ENCODE assay signal across 8 mouse cellular contexts in genomic region chr10:63338914-63339643, GRCm38 (mm10). TPM values are rescaled to one million over a fixed set of nuclear protein-coding genes. Genes with fewer than 3 reads are reported as not detected.
DNase-seq lines count a peak whose midpoint lies in the region; ATAC-seq and TF ChIP-seq lines count a peak whose summit lies in the region.

No protein-coding gene starts in this region.

- no peak for TF ChIP-seq CTCF in cortical plate, adult 2 months (IDR thresholded peaks at IDR 0.05; ENCODE audit: extremely low read depth, insufficient read depth, low read length)

- peak; percentile 53 for DNase-seq in adipocyte (ENCODE audit: low spot score)
- peak; percentile 80 to 90 for DNase-seq in gastrocnemius, adult 8-10 months (ENCODE audit: low spot score in 2 of 2)
- peak; percentile 85 for DNase-seq in induced T-regulatory cell, adult 2 months (ENCODE audit: low read depth)
- DNase-seq in left cerebral cortex, adult 8-10 months (ENCODE audit: low spot score in 2 of 2), result peak; percentile 64 to 76
- peak; percentile 84 for DNase-seq in right cerebral cortex, adult 18-20 months
- peak; percentile 92 for DNase-seq in urinary bladder, adult 2 months (ENCODE audit: low spot score)

- peak overlapping the region; percentile 68 for H3K4me3 ChIP-seq in cortical plate, adult 2 months (ENCODE audit: insufficient read depth, low read length)

- H3K4me1 ChIP-seq in cortical plate, adult 2 months (ENCODE audit: control insufficient read depth, insufficient read depth, low read length), result peaks cover 5% of the 10 kb centered on the region; the same call in 1 of the 2 replicates

- ATAC-seq in megakaryocyte, adult 5-6 weeks (ENCODE audit: poor library complexity, severe bottlenecking), result peak; percentile 88

- H3K27ac ChIP-seq in cortical plate, adult 2 months (ENCODE audit: insufficient read depth, low read length), result peak overlapping the region; percentile 97

- TF ChIP-seq POLR2A in cortical plate, adult 2 months (IDR thresholded peaks at IDR 0.05; ENCODE audit: extremely low read depth, insufficient read depth, low read length), result peak; percentile 83; the same call in 1 of the 2 replicates

RNA-seq across cellular contexts. Expression of gene Sirt1, which starts 42.4 kb away (rescaled TPM):
- polyA plus RNA-seq in cortical plate, adult 2 months (2012; rRNA removed), result 10.5 and 10.8 TPM in 2 replicates
- total RNA-seq in gastrocnemius, adult 8-10 months (2022), result 1 to 10 TPM; 6.8 to 8.9 (median 7.0) TPM
- total RNA-seq in left cerebral cortex, adult 8-10 months (2022), result 10 to 100 TPM; 14.2 to 16.5 (median 14.7) TPM
- total RNA-seq in megakaryocyte, adult 5-6 weeks (2015), result 34.2 and 40.8 TPM in 2 replicates
- 39.1 and 49.8 TPM in 2 replicates for total RNA-seq in megakaryocyte, adult 5-6 weeks (2017)
- polyA plus RNA-seq in urinary bladder, adult 2 months (2012; rRNA removed), result 14.1 and 14.3 TPM in 2 replicates

RNA-seq across cellular contexts. Expression of gene Dnajc12, which starts 43.2 kb away (rescaled TPM):
- 14.0 and 17.8 TPM in 2 replicates for polyA plus RNA-seq in cortical plate, adult 2 months (2012; rRNA removed)
- 10 to 100 TPM; 21.3 to 22.7 (median 22.6) TPM for total RNA-seq in gastrocnemius, adult 8-10 months (2022)
- total RNA-seq in left cerebral cortex, adult 8-10 months (2022), result 10 to 100 TPM; 25.0 to 33.4 (median 27.9) TPM
- total RNA-seq in megakaryocyte, adult 5-6 weeks (2015), result 5.1 and 7.1 TPM in 2 replicates
- 0.69 and 1.7 TPM in 2 replicates for total RNA-seq in megakaryocyte, adult 5-6 weeks (2017)
- 13.7 and 14.9 TPM in 2 replicates for polyA plus RNA-seq in urinary bladder, adult 2 months (2012; rRNA removed)

Comparison
In these comparisons a context has a peak if more than half of its experiments do, and no peak if none do; other contexts are left out.
1. Peak in every context shown above with its lines: DNase-seq, ATAC-seq, H3K4me3 ChIP-seq and H3K27ac ChIP-seq.